11 mouse cellular contexts compared by ENCODE assay signal in genomic region chr13:98356176-98356972, GRCm38 (mm10). TPM values are rescaled to one million over a fixed set of nuclear protein-coding genes. Genes with fewer than 3 reads are reported as not detected.
DNase-seq lines count a peak whose midpoint lies in the region; ATAC-seq and TF ChIP-seq lines count a peak whose summit lies in the region.
"Had no signal": no experiment of that assay in that cellular context is flagged by ENCODE, and none has a peak within 500 bp of the region (broad histone marks: within the 10 kb centered on the region; RNA-seq: fewer than 3 reads in every experiment).

No protein-coding gene starts in this region.

- no peaks in the 10 kb centered on the region for H3K9me3 ChIP-seq in lung, embryonic 14.5 days (ENCODE audit: low read depth, low read length)
- no peaks in the 10 kb centered on the region for H3K9me3 ChIP-seq in forebrain, embryonic 12.5 days
- no peaks in the 10 kb centered on the region for H3K9me3 ChIP-seq in limb, embryonic 11.5 days (ENCODE audit: control insufficient read depth, low read length)

- H3K9ac ChIP-seq in lung, embryonic 14.5 days, result no peak overlapping the region
- peak overlapping the region; percentile 68; the same call in 1 of the 2 replicates for H3K9ac ChIP-seq in forebrain, embryonic 12.5 days
- no peak overlapping the region for H3K9ac ChIP-seq in limb, embryonic 11.5 days (ENCODE audit: low read length)
- H3K9ac ChIP-seq: liver, postnatal 0 days had no signal

- DNase-seq in lung, embryonic 14.5 days, result peak; percentile 37
- no peak for DNase-seq in lung, adult 2 months
- DNase-seq in limb, embryonic 11.5 days (ENCODE audit: low spot score), result no peak
- DNase-seq in retina, postnatal 1 day, result peak; percentile 36
- DNase-seq in left cerebral cortex, postnatal 14 days (ENCODE audit: low spot score in 2 of 2), result no peak
- no peak for DNase-seq in gastrocnemius, postnatal 10 days

- 11% methylated on average over 9 of the region's 9 CpGs for WGBS in lung, embryonic 14.5 days
- 18% methylated on average over 9 of the region's 9 CpGs for WGBS in lung, adult 2 months
- WGBS in forebrain, embryonic 12.5 days, result 2% methylated on average over 9 of the region's 9 CpGs
- WGBS in limb, embryonic 11.5 days, result 3% methylated on average over 9 of the region's 9 CpGs

- H3K36me3 ChIP-seq in lung, embryonic 14.5 days (ENCODE audit: insufficient read depth), result no peaks in the 10 kb centered on the region
- no peaks in the 10 kb centered on the region for H3K36me3 ChIP-seq in forebrain, embryonic 12.5 days (replicated peaks)
- no peaks in the 10 kb centered on the region for H3K36me3 ChIP-seq in limb, embryonic 11.5 days (ENCODE audit: control insufficient read depth, insufficient read depth, low read length)

- H3K4me2 ChIP-seq in lung, embryonic 14.5 days, result peak overlapping the region; percentile 84; the same call in 1 of the 2 replicates
- peak overlapping the region; percentile 62 for H3K4me2 ChIP-seq in forebrain, embryonic 12.5 days
- peak overlapping the region; percentile 71; the same call in 1 of the 2 replicates for H3K4me2 ChIP-seq in limb, embryonic 11.5 days (ENCODE audit: low read depth, severe bottlenecking)

- H3K4me1 ChIP-seq in lung, embryonic 14.5 days (ENCODE audit: insufficient read depth), result peaks cover 3% of the 10 kb centered on the region; the same call in 1 of the 2 replicates
- peaks cover 10% of the 10 kb centered on the region; the same call in 1 of the 2 replicates for H3K4me1 ChIP-seq in lung, adult 2 months (ENCODE audit: control insufficient read depth, insufficient read depth, low read length)
- peaks cover 36% of the 10 kb centered on the region for H3K4me1 ChIP-seq in forebrain, embryonic 12.5 days
- peaks cover 14% of the 10 kb centered on the region for H3K4me1 ChIP-seq in limb, embryonic 11.5 days (ENCODE audit: control insufficient read depth, insufficient read depth, low read length)

- intact Hi-C loops in left cerebral cortex, postnatal 14 days (cut with DNase I), result loop anchor here (5.0 kb wide), 1 partner anchor 146 kb away; no protein-coding TSS in a partner anchor

- no peak overlapping the region for H3K27ac ChIP-seq in lung, embryonic 14.5 days (ENCODE audit: low read depth)
- no peak overlapping the region for H3K27ac ChIP-seq in forebrain, embryonic 12.5 days
- H3K27ac ChIP-seq in limb, embryonic 11.5 days (replicated peaks; ENCODE audit: low read depth, low read length), result no peak overlapping the region
- H3K27ac ChIP-seq: stomach, postnatal 0 days had no signal

- TF ChIP-seq POLR2A in lung, adult 2 months (IDR thresholded peaks at IDR 0.05; ENCODE audit: borderline replicate concordance, extremely low read depth, low read depth, low read length), result no peak

- H3K27me3 ChIP-seq in lung, embryonic 14.5 days (ENCODE audit: insufficient read depth, low read length), result peaks cover 95% of the 10 kb centered on the region
- H3K27me3 ChIP-seq in forebrain, embryonic 12.5 days, result peaks cover 86% of the 10 kb centered on the region
- peaks cover 87% of the 10 kb centered on the region for H3K27me3 ChIP-seq in limb, embryonic 11.5 days (ENCODE audit: control insufficient read depth, insufficient read depth, low read length)

- peak overlapping the region; percentile 46 for H3K4me3 ChIP-seq in lung, embryonic 14.5 days (ENCODE audit: low read depth, low read length)
- H3K4me3 ChIP-seq in lung, adult 2 months (replicated peaks; ENCODE audit: extremely low read depth, low read depth, low read length), result no peak overlapping the region
- H3K4me3 ChIP-seq in forebrain, embryonic 12.5 days (replicated peaks), result peak overlapping the region; percentile 54
- H3K4me3 ChIP-seq in limb, embryonic 11.5 days (ENCODE audit: low read depth, low read length), result no peak overlapping the region

- no peak for TF ChIP-seq CTCF in lung, embryonic 14.5 days (IDR thresholded peaks at IDR 0.05; ENCODE audit: low read depth)
- TF ChIP-seq CTCF in lung, adult 2 months (IDR thresholded peaks at IDR 0.05; ENCODE audit: insufficient read depth, low read length), result no peak

- ATAC-seq in lung, embryonic 14.5 days (ENCODE audit: insufficient read depth), result no peak
- no peak for ATAC-seq in forebrain, embryonic 12.5 days (ENCODE audit: low FRiP score)
- no peak for ATAC-seq in limb, embryonic 11.5 days (ENCODE audit: insufficient number of reproducible peaks, low FRiP score, low TSS enrichment, low read depth)

RNA-seq across cellular contexts. Expression of gene Foxd1, which starts 2.3 kb away (rescaled TPM):
- not detected in 2 replicates for polyA plus RNA-seq in lung, embryonic 14.5 days (2014; fragmentation: Nextera tagmentation; extraction: Ambion mirVana)
- polyA plus RNA-seq in lung, adult 2 months (2012; rRNA removed), result 0.12 and 0.18 TPM in 2 replicates
- polyA plus RNA-seq in forebrain, embryonic 12.5 days (2016; fragmentation: Nextera tagmentation; extraction: Ambion mirVana), result 2.6 and 4.2 TPM in 2 replicates
- polyA plus RNA-seq in limb, embryonic 11.5 days (2014; fragmentation: Nextera tagmentation; extraction: Ambion mirVana), result 0.05 and 0.07 TPM in 2 replicates
- total RNA-seq in left cerebral cortex, postnatal 14 days (2021), result 1 to 10 TPM; 1.7 to 2.0 TPM
- total RNA-seq in gastrocnemius, postnatal 10 days (2021), result under 1 TPM; 0.28 to 0.36 TPM
- total RNA-seq: MEL; neutrophil, adult 5-6 weeks had no signal
- polyA plus RNA-seq: liver, postnatal 0 days; stomach, postnatal 0 days had no signal

RNA-seq across cellular contexts. Expression of gene Btf3, which starts 39.6 kb away (rescaled TPM):
- polyA plus RNA-seq in lung, embryonic 14.5 days (2014; fragmentation: Nextera tagmentation; extraction: Ambion mirVana), result 746 and 761 TPM in 2 replicates
- 119 and 162 TPM in 2 replicates for polyA plus RNA-seq in lung, adult 2 months (2012; rRNA removed)
- polyA plus RNA-seq in forebrain, embryonic 12.5 days (2016; fragmentation: Nextera tagmentation; extraction: Ambion mirVana), result 693 and 699 TPM in 2 replicates
- polyA plus RNA-seq in limb, embryonic 11.5 days (2014; fragmentation: Nextera tagmentation; extraction: Ambion mirVana), result 812 and 826 TPM in 2 replicates
- total RNA-seq in left cerebral cortex, postnatal 14 days (2021), result 100 to 1,000 TPM; 185 to 191 TPM
- 100 to 1,000 TPM; 311 to 330 TPM for total RNA-seq in gastrocnemius, postnatal 10 days (2021)

Comparison
In these comparisons a context has a peak if more than half of its experiments do, and no peak if none do; other contexts are left out.
1. DNase-seq: peak in lung, embryonic 14.5 days (single experiment) and retina, postnatal 1 day (single experiment); none in lung, adult 2 months (single experiment), limb, embryonic 11.5 days (single experiment), left cerebral cortex, postnatal 14 days (0 of 2) and gastrocnemius, postnatal 10 days (single experiment).
2. H3K4me3 ChIP-seq: peak in lung, embryonic 14.5 days (single experiment) and forebrain, embryonic 12.5 days (single experiment); none in lung, adult 2 months (single experiment) and limb, embryonic 11.5 days (single experiment).
3. Peak in every context shown above with its lines, with median percentiles within 50 percentile points of each other: H3K4me2 ChIP-seq.